Mouse (Mus musculus) kidney, postnatal 0 days (tissue): Measurements from ENCODE around the gene Gm21981. TPM values are rescaled to one million over a fixed set of nuclear protein-coding genes. Genes with fewer than 3 reads are reported as not detected.

ENCODE experiments used
- ATAC-seq: fragments of 200-750 bp; cut with Nextera tagmentation; replicated peaks from 2 replicates; pipeline ENCODE4 v1.8.0; 2017; ENCODE audit warnings: low read depth, moderate number of reproducible peaks, moderate TSS enrichment, moderate library complexity; ENCODE audit not compliant: low FRiP score
- DNase-seq: peaks from one replicate; pipeline ENCODE4 v3.0.0-alpha.2; 2016; ENCODE audit warnings: low spot score
- H3K27ac ChIP-seq: fragments of 300-500 bp; sonication (generic); 2 replicates; pipeline ENCODE4 v1.5.1; 2014; ENCODE audit warnings: mild to moderate bottlenecking
- H3K27me3 ChIP-seq: fragments of 300-500 bp; sonication (generic); 2 replicates; pipeline ENCODE4 v1.6.1; 2014; ENCODE audit warnings: low read length, mixed read lengths; ENCODE audit not compliant: insufficient read depth
- H3K36me3 ChIP-seq: fragments of 300-500 bp; sonication (generic); 2 replicates; pipeline ENCODE4 v1.6.1; 2014; ENCODE audit warnings: low read length, mixed read lengths; ENCODE audit not compliant: insufficient read depth
- H3K4me1 ChIP-seq: fragments of 300-500 bp; sonication (generic); replicated peaks from 2 replicates; pipeline ENCODE4 v1.6.1; 2014; ENCODE audit warnings: antibody characterized with exemption, low read length, mixed read lengths; ENCODE audit not compliant: insufficient read depth
- H3K4me2 ChIP-seq: fragments of 300-500 bp; sonication (generic); 2 replicates; pipeline ENCODE4 v1.6.1; 2014; ENCODE audit warnings: mild to moderate bottlenecking, low read length, moderate library complexity, mixed read lengths
- H3K4me3 ChIP-seq: fragments of 300-500 bp; sonication (generic); replicated peaks from 2 replicates; pipeline ENCODE4 v1.5.1; 2014; ENCODE audit warnings: low read depth, low read length
- H3K9ac ChIP-seq: fragments of 300-500 bp; sonication (generic); 2 replicates; pipeline ENCODE4 v1.6.1; 2014; ENCODE audit warnings: low read depth, low read length
- H3K9me3 ChIP-seq: fragments of 300-500 bp; sonication (generic); replicated peaks from 2 replicates; pipeline ENCODE4 v1.6.1; 2016; ENCODE audit warnings: low read length, inconsistent platforms, mixed read lengths
- CTCF ChIP-seq: IDR thresholded peaks from 2 replicates; pipeline ENCODE4 v1.5.1; 2016; ENCODE audit warnings: antibody characterized with exemption, low read depth, mild to moderate bottlenecking, moderate library complexity
- WGBS: fragments of 180-500 bp; shearing (Covaris S2); extraction: QIAGEN DNeasy Blood & Tissue Kit; methylation state at CpG from one replicate; pipeline ENCODE4 v1.1.7; 2014; 5-methylcytosine and 5-hydroxymethylcytosine counted together
- polyA plus RNA-seq: library from polyadenylated mRNA; unstranded; fragments of >200 nt; fragmentation: Nextera tagmentation; extraction: Ambion mirVana; gene quantifications from 2 replicates; pipeline ENCODE4 v1.2.1, GENCODE M21; 2015

Gene Gm21981
- polyA plus RNA-seq, 1 experiment from 2014 or later, result 0.25 TPM

DNA sequence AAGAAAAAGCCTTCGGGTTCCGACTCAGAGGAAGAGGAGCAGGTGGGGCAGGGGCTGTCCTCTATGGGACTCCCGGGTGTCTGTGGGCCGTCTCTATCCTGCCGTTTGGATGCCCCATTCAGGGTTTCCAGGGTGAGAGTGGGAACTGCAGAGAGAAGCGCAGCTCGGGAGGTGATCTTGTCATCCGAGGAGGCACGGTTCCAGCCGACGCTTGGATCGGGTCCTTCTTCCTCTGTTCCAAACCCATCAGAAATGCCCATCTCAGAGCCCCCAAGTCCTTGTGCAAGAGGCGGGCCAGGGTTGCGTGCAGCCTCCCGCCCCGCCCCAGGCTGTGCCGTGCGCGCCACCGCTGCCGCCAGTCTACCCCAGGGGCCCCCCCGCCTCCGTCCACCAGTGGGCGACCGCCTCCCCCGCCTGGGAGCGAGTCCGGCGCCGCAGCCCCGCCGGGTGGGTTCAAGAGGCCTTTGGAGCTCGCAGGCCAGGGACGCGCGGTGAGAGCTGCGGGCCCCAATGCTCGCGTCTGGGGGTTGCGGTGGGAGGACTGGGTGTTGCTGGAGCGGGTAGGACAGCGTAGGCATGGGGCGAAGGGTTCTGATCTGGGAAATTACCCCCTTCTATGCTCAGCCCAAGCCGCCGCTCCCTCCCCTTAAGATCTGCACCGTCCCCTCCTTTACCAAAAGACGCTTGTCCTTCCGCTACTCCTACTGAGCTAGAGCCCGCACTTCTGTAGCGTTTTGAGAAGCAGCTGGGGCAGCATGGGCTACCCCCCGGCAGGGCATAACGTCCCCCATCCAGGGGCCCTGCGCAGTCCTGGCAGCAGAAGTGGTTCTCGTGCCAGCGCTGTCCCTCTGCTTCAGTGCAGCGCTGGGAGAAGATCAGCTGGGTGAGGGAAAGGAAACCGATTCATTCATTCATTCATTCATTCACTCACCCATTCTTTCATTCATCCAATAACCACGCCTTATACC is 5.4 kb downstream of the Gm21981 start, which contains the start of gene Frs3:
Gene Frs3, plus strand, starts transcription at position 423 of the 968 bp plus-strand sequence.
- ATAC-seq (peak; percentile 35; the same call in 1 of the 2 replicates), DNase-seq (peak; percentile 74)
- H3K9me3 ChIP-seq, result no peaks in the 10 kb centered on the region
- H3K4me2 ChIP-seq, result peak within 1 kb of the TSS; percentile 96
- H3K27ac ChIP-seq, result peak within 1 kb of the TSS; percentile 80
- no peaks in the 10 kb centered on the region for H3K27me3 ChIP-seq
- peaks cover 9% of the 10 kb centered on the region; the same call in 1 of the 2 replicates for H3K4me1 ChIP-seq
- peak; percentile 23; the same call in 1 of the 2 replicates for TF ChIP-seq CTCF
- H3K36me3 ChIP-seq, result 0 out of 2 replicates have a peak, but pooled peaks cover 16% of the 10 kb centered on the region
- 1% methylated on average over 58 of the region's 58 CpGs for WGBS
- peak within 1 kb of the TSS; percentile 62 for H3K4me3 ChIP-seq
- H3K9ac ChIP-seq, result peak within 1 kb of the TSS; percentile 70

DNA sequence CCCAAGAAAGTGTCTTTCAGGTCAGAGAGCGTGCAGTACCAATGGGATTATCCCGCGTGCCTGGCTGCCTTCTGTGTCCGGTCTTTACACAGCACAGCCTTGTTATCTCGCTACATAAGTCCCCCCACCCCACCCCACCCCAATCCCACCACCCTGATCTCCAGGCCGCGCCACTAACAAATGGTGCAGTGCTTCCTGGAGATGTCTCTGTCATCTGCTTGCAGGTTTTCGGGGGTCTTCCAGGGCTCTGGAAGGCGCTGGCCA is 6.0 kb downstream of the Gm21981 start, which contains the start of gene Tomm6:
Gene Tomm6, minus strand, starts transcription at position 43 of the 264 bp plus-strand sequence.
- Histone ChIP-seq H3K4me2 (peak within 1 kb of the TSS; percentile 96), H3K9ac (peak within 1 kb of the TSS; percentile 70), H3K36me3 (0 out of 2 replicates have a peak, but pooled peaks cover 16% of the 10 kb centered on the region), H3K9me3 (no peaks in the 10 kb centered on the region), H3K27me3 (no peaks in the 10 kb centered on the region), H3K27ac (peak within 1 kb of the TSS; percentile 80), H3K4me3 (peak within 1 kb of the TSS; percentile 62), H3K4me1 (peaks cover 9% of the 10 kb centered on the region; the same call in 1 of the 2 replicates)
- DNase-seq (no peak), ATAC-seq (no peak)
- WGBS, result 0% methylated on average over 9 of the region's 9 CpGs
- TF ChIP-seq CTCF, result no peak

DNA sequence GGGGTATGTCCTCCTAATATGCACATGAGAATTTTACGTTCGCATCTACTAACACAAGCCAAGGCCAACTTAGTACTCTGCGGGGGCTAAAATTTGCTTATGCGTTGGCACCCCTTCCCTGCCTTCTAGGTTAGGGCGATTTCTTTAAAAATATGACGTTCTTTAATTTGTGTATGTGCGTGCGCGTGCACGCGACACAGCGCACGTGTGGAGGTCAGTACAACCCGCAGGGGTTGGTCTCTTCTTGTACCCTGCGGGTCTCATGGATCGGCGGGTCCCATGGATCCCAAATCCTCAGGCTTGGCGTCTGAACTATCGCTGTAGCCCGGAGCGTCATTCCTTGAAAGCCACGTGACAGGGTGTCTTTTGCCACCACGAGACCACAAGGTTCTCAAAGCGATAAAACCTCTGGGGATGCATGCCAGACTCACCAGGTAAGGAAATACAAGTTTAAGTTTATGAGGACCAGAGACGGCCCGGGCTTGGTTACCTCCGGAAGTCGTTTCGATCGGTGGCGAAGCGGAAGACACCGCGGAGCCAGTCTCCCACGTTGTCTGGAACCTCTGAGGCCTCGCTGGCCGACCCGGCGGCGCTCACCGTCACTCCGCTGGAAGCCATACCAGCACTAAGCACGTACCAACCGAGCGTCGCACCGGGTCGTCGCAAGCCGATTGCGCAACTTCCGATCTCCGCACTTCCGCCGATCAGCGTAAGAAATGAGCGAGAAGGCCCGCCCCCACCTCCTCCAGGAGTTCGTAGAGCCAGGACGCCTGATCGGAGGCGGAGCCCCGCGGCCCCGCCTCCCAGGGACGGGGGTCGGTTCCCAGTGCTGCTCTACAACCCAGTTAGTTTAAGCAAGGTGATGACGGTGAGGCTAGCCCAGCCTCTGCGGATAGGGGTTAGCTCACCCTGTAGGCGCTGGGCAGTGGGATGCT is 6.6 kb downstream of the Gm21981 start:
- Histone ChIP-seq H3K27me3 (no peaks in the 10 kb centered on the region), H3K4me2 (peak overlapping the region; percentile 96), H3K36me3 (0 out of 2 replicates have a peak, but pooled peaks cover 16% of the 10 kb centered on the region), H3K4me1 (peaks cover 9% of the 10 kb centered on the region; the same call in 1 of the 2 replicates), H3K27ac (peak overlapping the region; percentile 80), H3K9ac (peak overlapping the region; percentile 70), H3K9me3 (no peaks in the 10 kb centered on the region), H3K4me3 (peak overlapping the region; percentile 62)
- WGBS, result under 1% methylated on average over 70 of the region's 70 CpGs
- no peak for TF ChIP-seq CTCF
- peak; percentile 88 for ATAC-seq
- DNase-seq, result peak; percentile 98

DNA sequence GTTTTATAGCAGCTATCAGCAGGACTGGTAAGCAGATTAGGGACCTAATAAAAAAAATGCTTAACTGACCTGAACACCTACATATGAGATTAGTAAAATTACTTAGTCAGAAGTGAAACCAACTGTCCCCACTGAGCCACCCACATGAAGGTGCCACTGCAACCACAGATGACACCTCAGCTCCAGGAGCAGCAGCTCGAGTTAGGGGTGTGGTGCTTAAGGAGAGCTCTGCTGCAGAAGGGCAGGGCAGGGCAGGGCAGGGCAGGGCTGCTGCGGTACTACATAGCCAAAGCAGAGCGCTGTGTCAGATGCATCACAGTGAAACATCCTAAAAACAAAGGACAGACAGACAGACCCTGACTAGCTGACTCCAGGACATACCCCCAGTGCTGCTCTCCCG is 11.4 kb downstream of the Gm21981 start:
- Histone ChIP-seq H3K4me2 (no peak overlapping the region), H3K9me3 (no peaks in the 10 kb centered on the region), H3K36me3 (peaks cover 34% of the 10 kb centered on the region; the same call in 1 of the 2 replicates), H3K4me3 (no peak overlapping the region), H3K4me1 (peaks cover 6% of the 10 kb centered on the region; the same call in 1 of the 2 replicates), H3K27ac (no peak overlapping the region), H3K9ac (no peak overlapping the region), H3K27me3 (no peaks in the 10 kb centered on the region)
- no peak for TF ChIP-seq CTCF
- 82% methylated on average over 4 of the region's 4 CpGs for WGBS
- ATAC-seq (no peak), DNase-seq (no peak)

DNA sequence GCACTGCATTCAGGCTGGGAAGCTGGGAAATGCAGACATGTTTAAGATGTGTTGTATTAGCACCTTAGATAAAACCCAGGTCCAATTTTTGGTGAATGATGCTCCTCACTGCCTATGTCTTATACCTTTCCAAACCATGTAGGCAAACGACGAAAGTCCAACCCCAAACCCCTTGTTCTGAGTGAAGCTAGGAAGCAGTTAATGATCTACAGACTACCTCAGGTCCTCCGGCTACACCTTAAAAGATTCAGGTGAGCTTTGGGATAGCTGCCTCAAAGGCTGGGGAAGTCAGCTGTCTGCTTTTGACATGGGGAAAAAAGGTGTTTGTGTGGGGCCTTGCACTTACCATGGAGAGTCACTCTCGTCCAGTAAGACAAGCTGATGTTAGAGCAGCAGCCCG is 15.6 kb downstream of the Gm21981 start:
- ATAC-seq (no peak), DNase-seq (no peak)
- H3K4me3 ChIP-seq, result no peak overlapping the region
- peak overlapping the region; percentile 58; the same call in 1 of the 2 replicates for H3K27ac ChIP-seq
- no peaks in the 10 kb centered on the region for H3K27me3 ChIP-seq
- H3K9ac ChIP-seq, result no peak overlapping the region
- WGBS, result 68% methylated on average over 5 of the region's 5 CpGs
- H3K4me2 ChIP-seq, result no peak overlapping the region
- TF ChIP-seq CTCF, result no peak
- H3K4me1 ChIP-seq, result no peaks in the 10 kb centered on the region
- H3K9me3 ChIP-seq, result no peaks in the 10 kb centered on the region
- peaks cover 22% of the 10 kb centered on the region; the same call in 1 of the 2 replicates for H3K36me3 ChIP-seq
